Mouse (Mus musculus): ENCODE measurements around the gene Foxc2. TPM values are rescaled to one million over a fixed set of nuclear protein-coding genes. Genes with fewer than 3 reads are reported as not detected.
"Not testable (repeated sequence)": the region's sequence is repeated elsewhere in the genome, so short reads cannot be mapped to it uniquely, and the experiment has no call there.

Foxc2 gene
- polyA plus RNA-seq, 1 experiment from 2014 or later: 1.7 TPM

DNA sequence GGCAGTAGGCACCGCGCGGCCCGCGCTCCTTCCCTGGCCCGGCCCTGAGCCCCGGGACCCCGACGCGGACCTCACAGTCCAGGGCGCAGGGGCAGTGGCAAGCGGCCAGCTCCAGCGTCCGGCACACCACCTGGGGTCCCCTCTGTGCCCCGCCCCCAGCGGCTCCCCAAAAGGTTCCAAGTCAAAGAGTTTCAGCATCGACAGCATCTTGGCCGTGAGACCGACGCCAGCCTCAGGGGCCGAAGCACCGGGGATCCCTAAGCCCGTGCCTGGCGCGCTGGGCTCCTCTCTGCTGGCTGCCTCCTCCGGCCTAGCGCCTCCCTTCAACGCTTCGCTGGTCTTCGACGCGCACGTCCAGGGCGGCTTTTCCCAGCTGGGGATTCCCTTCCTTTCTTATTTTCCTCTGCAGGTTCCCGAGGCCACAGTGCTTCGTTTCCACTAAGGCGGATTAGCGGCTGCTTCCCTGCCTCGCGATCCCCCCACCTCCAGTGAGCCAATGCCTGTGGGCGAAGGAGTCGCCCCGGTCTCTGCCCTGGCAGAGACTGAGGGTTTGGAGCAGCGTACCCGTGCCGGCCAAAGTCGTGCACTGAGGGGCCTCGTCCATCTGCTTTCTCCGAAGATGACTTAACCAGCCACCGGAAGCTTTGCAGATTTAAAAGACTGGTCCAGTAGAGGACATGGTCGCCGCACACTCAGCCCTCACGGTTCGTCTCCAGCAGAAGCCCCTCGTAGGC, 12.7 kb downstream of the Foxc2 start:
- peaks cover 14% of the 10 kb centered on the region for H3K4me1 ChIP-seq (ENCODE audit: control insufficient read depth, insufficient read depth, low read length)
- no peak overlapping the region for H3K9ac ChIP-seq (ENCODE audit: low read depth, low read length)
- H3K27ac ChIP-seq (ENCODE audit: low read length): no peak overlapping the region
- H3K9me3 ChIP-seq (replicated peaks; ENCODE audit: control insufficient read depth, low read length, poor library complexity, severe bottlenecking): no peaks in the 10 kb centered on the region; the same call in 1 of the 2 replicates
- no peak overlapping the region; the same call in 1 of the 2 replicates for H3K4me3 ChIP-seq (ENCODE audit: low read depth, low read length)
- peak overlapping the region; percentile 28; the same call in 1 of the 2 replicates for H3K4me2 ChIP-seq (ENCODE audit: low read length)
- no peaks in the 10 kb centered on the region for H3K36me3 ChIP-seq (ENCODE audit: control insufficient read depth, insufficient read depth, low read length)
- peaks cover 70% of the 10 kb centered on the region for H3K27me3 ChIP-seq (ENCODE audit: control insufficient read depth, insufficient read depth, low read depth, low read length)
- ATAC-seq: no peak
- 1% methylated on average over 46 of the region's 55 CpGs for WGBS

DNA sequence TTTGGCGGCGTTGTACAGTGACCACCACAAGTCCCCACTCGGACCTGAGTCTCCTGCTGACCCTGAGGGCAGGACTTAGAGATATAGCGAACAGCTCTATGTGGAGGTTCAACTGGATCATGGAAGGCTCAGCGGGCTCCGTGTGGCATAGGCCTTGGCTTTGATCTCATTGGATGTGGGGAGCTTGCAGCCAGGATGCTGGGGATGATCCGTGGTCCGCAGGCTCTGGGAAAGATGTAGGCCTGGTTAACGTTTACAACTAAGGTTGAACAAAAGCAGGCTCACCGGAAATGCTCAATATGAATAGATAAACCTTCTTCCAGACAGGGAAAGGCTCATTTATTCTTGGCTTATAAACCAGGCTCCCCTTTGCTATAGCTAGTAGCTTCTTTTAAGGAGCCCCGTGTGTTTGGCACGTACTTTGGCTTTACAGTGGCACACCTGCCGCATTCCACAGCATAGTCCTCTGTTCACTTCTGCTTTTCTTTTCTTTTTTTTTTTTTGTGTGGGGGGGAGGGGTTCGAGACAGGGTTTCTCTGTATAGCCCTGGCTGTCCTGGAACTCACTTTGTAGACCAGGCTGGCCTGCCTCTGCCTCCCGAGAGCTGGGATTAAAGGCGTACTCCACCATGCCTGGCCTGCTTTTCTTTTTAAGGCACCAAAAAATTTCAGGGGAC, 13.4 kb downstream of the Foxc2 start:
- 12% methylated on average over 16 of the region's 16 CpGs for WGBS
- Histone ChIP-seq H3K4me2 (ENCODE audit: low read length) (no peak overlapping the region), H3K4me3 (ENCODE audit: low read depth, low read length) (no peak overlapping the region), H3K9me3 (replicated peaks; ENCODE audit: control insufficient read depth, low read length, poor library complexity, severe bottlenecking) (no peaks in the 10 kb centered on the region; the same call in 1 of the 2 replicates), H3K27me3 (ENCODE audit: control insufficient read depth, insufficient read depth, low read depth, low read length) (peaks cover 67% of the 10 kb centered on the region), H3K27ac (ENCODE audit: low read length) (no peak overlapping the region), H3K4me1 (ENCODE audit: control insufficient read depth, insufficient read depth, low read length) (peaks cover 14% of the 10 kb centered on the region), H3K9ac (ENCODE audit: low read depth, low read length) (no peak overlapping the region), H3K36me3 (ENCODE audit: control insufficient read depth, insufficient read depth, low read length) (no peaks in the 10 kb centered on the region)
- no peak for ATAC-seq

DNA sequence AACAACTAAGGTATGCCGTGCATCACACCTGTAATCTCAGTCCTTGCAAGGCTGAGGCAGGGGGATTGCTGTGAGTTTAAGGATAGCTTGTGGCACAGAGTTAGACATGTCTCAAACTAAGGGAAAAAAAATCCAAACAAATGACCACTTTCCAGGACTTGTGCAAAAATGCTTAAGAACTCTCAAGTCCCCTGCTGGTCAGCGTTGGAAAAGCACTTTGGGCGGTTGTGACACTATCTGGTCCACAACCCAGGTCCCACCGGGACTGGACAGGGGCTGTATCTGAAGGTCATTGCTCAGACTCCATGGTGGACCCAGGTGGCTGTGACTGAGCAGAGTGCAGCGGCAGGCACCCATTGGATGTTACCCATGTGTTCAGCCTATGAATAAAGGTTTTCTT, 14.6 kb downstream of the Foxc2 start:
- Histone ChIP-seq H3K9ac (ENCODE audit: low read depth, low read length) (no peak overlapping the region), H3K4me1 (ENCODE audit: control insufficient read depth, insufficient read depth, low read length) (peaks cover 13% of the 10 kb centered on the region), H3K27ac (ENCODE audit: low read length) (no peak overlapping the region), H3K4me2 (ENCODE audit: low read length) (no peak overlapping the region), H3K36me3 (ENCODE audit: control insufficient read depth, insufficient read depth, low read length) (no peaks in the 10 kb centered on the region), H3K9me3 (replicated peaks; ENCODE audit: control insufficient read depth, low read length, poor library complexity, severe bottlenecking) (no peaks in the 10 kb centered on the region), H3K4me3 (ENCODE audit: low read depth, low read length) (no peak overlapping the region), H3K27me3 (ENCODE audit: control insufficient read depth, insufficient read depth, low read depth, low read length) (peaks cover 57% of the 10 kb centered on the region)
- no peak for ATAC-seq
- 38% methylated on average over 5 of the region's 5 CpGs for WGBS

DNA sequence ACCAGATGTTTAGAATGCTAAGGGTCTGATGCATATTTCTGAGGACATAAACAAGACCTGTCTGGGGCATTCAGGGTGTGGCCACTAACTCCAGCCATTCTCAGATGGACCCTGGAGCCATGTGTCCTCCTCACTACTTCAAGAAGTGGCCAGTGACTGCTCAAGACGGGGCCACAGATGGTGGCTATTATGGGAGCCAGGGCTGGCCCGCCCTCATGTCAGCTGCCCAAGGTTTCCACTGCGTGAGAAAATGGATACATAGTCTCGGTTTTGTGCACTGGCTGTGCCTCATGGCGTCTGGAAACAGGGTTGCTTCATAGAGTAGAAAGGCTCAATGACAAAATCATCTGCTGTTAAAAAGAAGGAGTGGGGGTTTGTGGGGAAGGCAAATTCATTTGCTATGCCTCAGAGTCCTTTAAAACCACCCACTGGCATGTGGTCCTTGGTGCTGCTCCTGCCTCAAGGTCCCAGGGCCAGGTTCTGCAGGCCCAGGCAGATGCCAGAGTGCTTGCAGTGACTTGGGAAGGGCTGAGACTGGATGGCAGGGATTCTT, 17.1 kb downstream of the Foxc2 start:
- peaks cover 8% of the 10 kb centered on the region for H3K4me1 ChIP-seq (ENCODE audit: control insufficient read depth, insufficient read depth, low read length)
- 71% methylated on average over 5 of the region's 5 CpGs for WGBS
- H3K9me3 ChIP-seq (replicated peaks; ENCODE audit: control insufficient read depth, low read length, poor library complexity, severe bottlenecking): no peaks in the 10 kb centered on the region; the same call in 1 of the 2 replicates
- H3K36me3 ChIP-seq (ENCODE audit: control insufficient read depth, insufficient read depth, low read length): no peaks in the 10 kb centered on the region
- no peak overlapping the region for H3K27ac ChIP-seq (ENCODE audit: low read length)
- H3K4me2 ChIP-seq (ENCODE audit: low read length): no peak overlapping the region
- no peak overlapping the region for H3K9ac ChIP-seq (ENCODE audit: low read depth, low read length)
- H3K27me3 ChIP-seq (ENCODE audit: control insufficient read depth, insufficient read depth, low read depth, low read length): peaks cover 43% of the 10 kb centered on the region
- H3K4me3 ChIP-seq (ENCODE audit: low read depth, low read length): no peak overlapping the region
- ATAC-seq: no peak

DNA sequence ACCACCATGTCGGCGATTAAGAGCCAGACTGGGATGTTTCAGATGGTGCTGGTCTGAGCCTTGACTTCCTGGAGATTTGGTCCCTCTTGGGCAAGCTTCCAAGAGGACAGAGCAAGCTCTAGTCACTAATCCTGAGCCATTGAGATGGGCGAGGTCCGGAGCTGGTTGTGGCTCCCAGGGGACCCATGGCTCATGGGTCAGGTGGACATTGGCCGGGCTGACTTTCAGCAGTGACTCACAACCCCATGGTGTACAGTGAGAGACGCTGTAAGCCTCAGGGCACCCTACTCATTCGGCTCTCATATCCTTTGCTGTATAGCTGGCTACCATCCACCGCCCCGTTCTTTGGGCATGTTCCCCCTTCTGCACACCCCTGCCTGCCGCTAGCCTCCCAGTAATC, 18.1 kb downstream of the Foxc2 start:
- Histone ChIP-seq H3K36me3 (ENCODE audit: control insufficient read depth, insufficient read depth, low read length) (no peaks in the 10 kb centered on the region), H3K27ac (ENCODE audit: low read length) (no peak overlapping the region), H3K9me3 (replicated peaks; ENCODE audit: control insufficient read depth, low read length, poor library complexity, severe bottlenecking) (no peaks in the 10 kb centered on the region; the same call in 1 of the 2 replicates), H3K27me3 (ENCODE audit: control insufficient read depth, insufficient read depth, low read depth, low read length) (peaks cover 38% of the 10 kb centered on the region), H3K4me3 (ENCODE audit: low read depth, low read length) (no peak overlapping the region), H3K4me1 (ENCODE audit: control insufficient read depth, insufficient read depth, low read length) (no peaks in the 10 kb centered on the region), H3K4me2 (ENCODE audit: low read length) (no peak overlapping the region), H3K9ac (ENCODE audit: low read depth, low read length) (no peak overlapping the region)
- no peak for ATAC-seq
- 86% methylated on average over 10 of the region's 10 CpGs for WGBS

DNA sequence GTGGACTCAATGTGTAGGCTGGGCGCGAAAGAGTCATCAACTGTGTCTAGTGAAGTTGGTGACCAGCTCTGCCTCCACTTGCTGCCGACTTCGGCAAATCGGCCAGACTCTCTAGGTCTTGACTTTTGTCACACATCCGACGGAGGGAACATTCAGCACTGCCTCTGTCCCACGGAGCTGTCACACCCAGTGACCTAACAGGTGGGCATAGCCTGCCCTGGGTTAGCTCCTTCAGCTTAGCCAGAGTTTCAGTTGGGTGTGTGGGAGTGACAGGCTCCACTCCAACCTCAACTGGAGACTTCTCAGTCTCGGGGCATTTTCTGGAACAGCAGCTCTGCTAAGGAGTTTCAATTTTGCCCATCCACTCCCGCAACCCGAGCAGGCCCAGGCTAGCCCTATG, 18.5 kb downstream of the Foxc2 start:
- no peaks in the 10 kb centered on the region for H3K36me3 ChIP-seq (ENCODE audit: control insufficient read depth, insufficient read depth, low read length)
- no peaks in the 10 kb centered on the region; the same call in 1 of the 2 replicates for H3K9me3 ChIP-seq (replicated peaks; ENCODE audit: control insufficient read depth, low read length, poor library complexity, severe bottlenecking)
- no peak overlapping the region for H3K4me3 ChIP-seq (ENCODE audit: low read depth, low read length)
- no peak overlapping the region for H3K9ac ChIP-seq (ENCODE audit: low read depth, low read length)
- WGBS: 87% methylated on average over 11 of the region's 11 CpGs
- H3K27ac ChIP-seq (ENCODE audit: low read length): no peak overlapping the region
- H3K4me1 ChIP-seq (ENCODE audit: control insufficient read depth, insufficient read depth, low read length): no peaks in the 10 kb centered on the region
- ATAC-seq: no peak
- H3K27me3 ChIP-seq (ENCODE audit: control insufficient read depth, insufficient read depth, low read depth, low read length): peaks cover 35% of the 10 kb centered on the region
- H3K4me2 ChIP-seq (ENCODE audit: low read length): no peak overlapping the region

DNA sequence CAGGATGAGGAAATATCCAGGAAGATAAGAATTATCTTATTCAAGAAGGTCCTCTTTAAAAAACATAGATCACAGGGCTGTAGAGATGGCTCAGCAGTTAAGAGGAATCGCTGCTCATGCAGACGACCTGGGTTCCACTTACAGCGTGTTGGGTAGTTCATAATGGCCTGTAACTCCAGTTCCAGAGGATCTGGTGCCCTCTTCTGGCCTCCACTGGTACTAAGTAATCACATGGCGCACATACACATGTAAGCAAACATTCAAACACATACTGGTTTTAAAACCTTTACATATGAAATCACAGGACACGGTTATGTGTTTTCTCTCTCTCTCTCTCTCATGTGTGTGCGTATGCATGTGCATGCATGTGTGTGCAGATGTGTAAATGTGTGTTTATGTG, 20.9 kb downstream of the Foxc2 start:
- no peak overlapping the region for H3K4me3 ChIP-seq (ENCODE audit: low read depth, low read length)
- ATAC-seq: no peak
- no peaks in the 10 kb centered on the region for H3K4me1 ChIP-seq (ENCODE audit: control insufficient read depth, insufficient read depth, low read length)
- H3K4me2 ChIP-seq (ENCODE audit: low read length): no peak overlapping the region
- H3K9ac ChIP-seq (ENCODE audit: low read depth, low read length): no peak overlapping the region
- no peak overlapping the region for H3K27ac ChIP-seq (ENCODE audit: low read length)
- WGBS: 96% methylated on average over 6 of the region's 6 CpGs
- no peaks in the 10 kb centered on the region; the same call in 1 of the 2 replicates for H3K9me3 ChIP-seq (replicated peaks; ENCODE audit: control insufficient read depth, low read length, poor library complexity, severe bottlenecking)
- H3K27me3 ChIP-seq (ENCODE audit: control insufficient read depth, insufficient read depth, low read depth, low read length): peaks cover 19% of the 10 kb centered on the region
- no peaks in the 10 kb centered on the region for H3K36me3 ChIP-seq (ENCODE audit: control insufficient read depth, insufficient read depth, low read length)

DNA sequence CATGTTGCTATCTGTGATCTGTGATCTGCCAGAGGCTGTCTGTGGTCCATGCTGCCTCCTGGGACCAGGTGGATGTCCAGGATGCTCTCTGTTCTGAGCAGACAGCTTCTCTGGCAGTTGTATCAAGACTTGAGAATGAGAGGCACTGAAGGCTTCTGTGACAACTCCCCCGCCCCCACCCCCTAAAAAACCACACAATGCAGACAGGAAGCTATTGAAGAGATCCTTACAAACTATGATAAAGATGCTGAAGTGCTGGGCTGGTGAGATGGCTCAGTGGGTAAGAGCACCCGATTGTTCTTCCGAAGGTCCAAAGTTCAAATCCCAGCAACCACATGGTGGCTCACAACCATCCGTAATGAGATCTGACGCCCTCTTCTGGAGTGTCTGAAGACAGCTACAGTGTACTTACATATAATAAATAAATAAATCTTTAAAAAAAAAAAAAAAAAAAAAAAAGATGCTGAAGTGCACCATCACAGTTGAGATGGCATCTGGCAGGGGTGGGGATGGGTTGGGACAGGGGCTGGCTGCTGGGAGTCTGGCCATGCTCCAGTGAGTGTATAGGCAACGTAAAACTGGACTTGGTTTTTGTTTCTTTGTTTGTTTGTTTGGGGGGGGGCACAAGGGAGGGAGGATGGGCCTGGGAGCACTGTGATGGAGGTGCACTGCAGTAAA, 29.6 kb downstream of the Foxc2 start:
- not testable (repeated sequence) for ATAC-seq; H3K27ac ChIP-seq (ENCODE audit: low read length); H3K36me3 ChIP-seq (ENCODE audit: control insufficient read depth, insufficient read depth, low read length); H3K4me2 ChIP-seq (ENCODE audit: low read length); H3K9ac ChIP-seq (ENCODE audit: low read depth, low read length); H3K4me1 ChIP-seq (ENCODE audit: control insufficient read depth, insufficient read depth, low read length); H3K4me3 ChIP-seq (ENCODE audit: low read depth, low read length); H3K9me3 ChIP-seq (replicated peaks; ENCODE audit: control insufficient read depth, low read length, poor library complexity, severe bottlenecking); H3K27me3 ChIP-seq (ENCODE audit: control insufficient read depth, insufficient read depth, low read depth, low read length)
- 68% methylated on average over 4 of the region's 6 CpGs for WGBS
